Mouse (Mus musculus) heart, postnatal 0 days (tissue): Measurements from ENCODE around the gene Rims1.

Experiments
- CTCF ChIP-seq: IDR thresholded peaks from 2 replicates; pipeline ENCODE4 v1.5.1; 2016; ENCODE audit warnings: antibody characterized with exemption, control low read depth, low read depth
- EP300 ChIP-seq: IDR thresholded peaks from 2 replicates; pipeline ENCODE4 v1.6.1; 2016; ENCODE audit warnings: antibody characterized with exemption, low read depth

DNA sequence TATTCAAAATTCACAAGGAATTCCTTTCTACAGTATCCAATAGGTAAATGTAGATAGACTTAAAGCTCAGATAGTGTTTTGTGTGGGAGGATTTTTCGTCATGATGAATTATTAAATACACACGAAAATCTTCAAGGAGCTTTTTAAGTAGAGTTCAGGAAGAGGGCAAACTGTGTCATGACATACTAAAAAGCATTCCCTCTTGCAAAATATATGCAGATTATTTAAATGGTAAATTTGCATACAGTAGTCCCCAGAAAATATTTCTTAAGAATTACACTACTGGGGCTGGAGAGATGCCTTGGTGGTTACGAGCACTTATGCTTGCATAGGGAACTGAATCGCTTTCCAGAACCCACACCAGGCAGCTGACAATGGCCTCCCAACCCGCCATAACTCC is 61.1 kb downstream of the Rims1 start:
- TF ChIP-seq CTCF (no peak), EP300 (no peak)
